Mouse (Mus musculus): ENCODE data around the gene Ssh1. TPM values are rescaled to one million over a fixed set of nuclear protein-coding genes. Genes with fewer than 3 reads are reported as not detected.

Ssh1 gene
- polyA plus RNA-seq, 1 experiment from 2014 or later = 5.1 TPM

GRCm38 (mm10) chr5:113974576-113974975, 19.1 kb downstream of the Ssh1 start:
- Histone ChIP-seq H3K4me3 (ENCODE audit: low read depth, low read length) (no peak overlapping the region), H3K9ac (ENCODE audit: low read depth, low read length) (no peak overlapping the region), H3K4me1 (replicated peaks; ENCODE audit: control insufficient read depth, insufficient read depth, low read length) (peaks cover 18% of the 10 kb centered on the region), H3K36me3 (ENCODE audit: control insufficient read depth, insufficient read depth) (peaks cover 8% of the 10 kb centered on the region; the same call in 1 of the 2 replicates), H3K4me2 (replicated peaks; ENCODE audit: low read depth) (no peak overlapping the region), H3K27ac (ENCODE audit: low read depth, low read length) (no peak overlapping the region), H3K27me3 (replicated peaks; ENCODE audit: control insufficient read depth, insufficient read depth, low read length) (no peaks in the 10 kb centered on the region), H3K9me3 (ENCODE audit: control insufficient read depth) (no peaks in the 10 kb centered on the region)
- 75% methylated on average over 15 of the region's 15 CpGs for WGBS
- TF ChIP-seq CTCF (IDR thresholded peaks at IDR 0.05; ENCODE audit: low read depth) = no peak
- no peak for ATAC-seq

- Histone ChIP-seq H3K9me3 (ENCODE audit: control insufficient read depth) (no peaks in the 10 kb centered on the region), H3K36me3 (ENCODE audit: control insufficient read depth, insufficient read depth) (peaks cover 14% of the 10 kb centered on the region; the same call in 1 of the 2 replicates), H3K4me3 (ENCODE audit: low read depth, low read length) (no peak overlapping the region), H3K27ac (ENCODE audit: low read depth, low read length) (no peak overlapping the region; the same call in 1 of the 2 replicates), H3K4me2 (replicated peaks; ENCODE audit: low read depth) (no peak overlapping the region), H3K27me3 (replicated peaks; ENCODE audit: control insufficient read depth, insufficient read depth, low read length) (no peaks in the 10 kb centered on the region), H3K9ac (ENCODE audit: low read depth, low read length) (no peak overlapping the region), H3K4me1 (replicated peaks; ENCODE audit: control insufficient read depth, insufficient read depth, low read length) (peaks cover 18% of the 10 kb centered on the region)
- TF ChIP-seq CTCF (IDR thresholded peaks at IDR 0.05; ENCODE audit: low read depth) = no peak
- ATAC-seq = no peak
- 77% methylated on average over 8 of the region's 8 CpGs for WGBS
These were observed 19.9 kb downstream of the Ssh1 start for GRCm38 (mm10) chr5:113973790-113974189.

GRCm38 (mm10) chr5:113972589-113973515, 20.8 kb downstream of the Ssh1 start:
- Histone ChIP-seq H3K9ac (ENCODE audit: low read depth, low read length) (peak overlapping the region; percentile 57), H3K4me1 (replicated peaks; ENCODE audit: control insufficient read depth, insufficient read depth, low read length) (peaks cover 18% of the 10 kb centered on the region), H3K9me3 (ENCODE audit: control insufficient read depth) (no peaks in the 10 kb centered on the region), H3K27me3 (replicated peaks; ENCODE audit: control insufficient read depth, insufficient read depth, low read length) (no peaks in the 10 kb centered on the region), H3K36me3 (ENCODE audit: control insufficient read depth, insufficient read depth) (peaks cover 22% of the 10 kb centered on the region; the same call in 1 of the 2 replicates), H3K27ac (ENCODE audit: low read depth, low read length) (peak overlapping the region; percentile 95), H3K4me2 (replicated peaks; ENCODE audit: low read depth) (peak overlapping the region; percentile 57), H3K4me3 (ENCODE audit: low read depth, low read length) (no peak overlapping the region)
- no peak for TF ChIP-seq CTCF (IDR thresholded peaks at IDR 0.05; ENCODE audit: low read depth)
- WGBS = 15% methylated on average over 18 of the region's 18 CpGs
- ATAC-seq = peak; percentile 79

GRCm38 (mm10) chr5:113971434-113971960, 22.2 kb downstream of the Ssh1 start:
- Histone ChIP-seq H3K4me2 (replicated peaks; ENCODE audit: low read depth) (no peak overlapping the region), H3K27me3 (replicated peaks; ENCODE audit: control insufficient read depth, insufficient read depth, low read length) (no peaks in the 10 kb centered on the region), H3K9me3 (ENCODE audit: control insufficient read depth) (no peaks in the 10 kb centered on the region), H3K9ac (ENCODE audit: low read depth, low read length) (no peak overlapping the region), H3K36me3 (ENCODE audit: control insufficient read depth, insufficient read depth) (peaks cover 23% of the 10 kb centered on the region; the same call in 1 of the 2 replicates), H3K4me3 (ENCODE audit: low read depth, low read length) (no peak overlapping the region), H3K27ac (ENCODE audit: low read depth, low read length) (no peak overlapping the region; the same call in 1 of the 2 replicates), H3K4me1 (replicated peaks; ENCODE audit: control insufficient read depth, insufficient read depth, low read length) (peaks cover 18% of the 10 kb centered on the region)
- no peak for TF ChIP-seq CTCF (IDR thresholded peaks at IDR 0.05; ENCODE audit: low read depth)
- ATAC-seq = no peak
- 82% methylated on average over 10 of the region's 10 CpGs for WGBS

GRCm38 (mm10) chr5:113968371-113968770, 25.3 kb downstream of the Ssh1 start:
- Histone ChIP-seq H3K4me2 (replicated peaks; ENCODE audit: low read depth) (no peak overlapping the region), H3K27me3 (replicated peaks; ENCODE audit: control insufficient read depth, insufficient read depth, low read length) (no peaks in the 10 kb centered on the region), H3K27ac (ENCODE audit: low read depth, low read length) (no peak overlapping the region), H3K4me1 (replicated peaks; ENCODE audit: control insufficient read depth, insufficient read depth, low read length) (0 out of 2 replicates have a peak, but pooled peaks cover 2% of the 10 kb centered on the region), H3K9me3 (ENCODE audit: control insufficient read depth) (no peaks in the 10 kb centered on the region), H3K36me3 (ENCODE audit: control insufficient read depth, insufficient read depth) (peaks cover 47% of the 10 kb centered on the region), H3K4me3 (ENCODE audit: low read depth, low read length) (no peak overlapping the region), H3K9ac (ENCODE audit: low read depth, low read length) (no peak overlapping the region)
- no peak for TF ChIP-seq CTCF (IDR thresholded peaks at IDR 0.05; ENCODE audit: low read depth)
- ATAC-seq = no peak
- whole genome bisulfite sequencing = 86% methylated on average over 11 of the region's 11 CpGs

GRCm38 (mm10) chr5:113966452-113967150, 27.1 kb downstream of the Ssh1 start:
- WGBS = 50% methylated on average over 13 of the region's 13 CpGs

More at GRCm38 (mm10) chr5:113966452-113967150, 27.1 kb downstream of the Ssh1 start:
- H3K36me3 ChIP-seq (ENCODE audit: control insufficient read depth, insufficient read depth) = peaks cover 47% of the 10 kb centered on the region
- no peak overlapping the region for H3K4me3 ChIP-seq (ENCODE audit: low read depth, low read length)
- no peak overlapping the region for H3K9ac ChIP-seq (ENCODE audit: low read depth, low read length)
- H3K27me3 ChIP-seq (replicated peaks; ENCODE audit: control insufficient read depth, insufficient read depth, low read length) = no peaks in the 10 kb centered on the region
- H3K4me1 ChIP-seq (replicated peaks; ENCODE audit: control insufficient read depth, insufficient read depth, low read length) = no peaks in the 10 kb centered on the region
- peak overlapping the region; percentile 57 for H3K27ac ChIP-seq (ENCODE audit: low read depth, low read length)
- ATAC-seq = peak; percentile 34; the same call in 1 of the 2 replicates
- H3K9me3 ChIP-seq (ENCODE audit: control insufficient read depth) = no peaks in the 10 kb centered on the region
- TF ChIP-seq CTCF (IDR thresholded peaks at IDR 0.05; ENCODE audit: low read depth) = no peak
- H3K4me2 ChIP-seq (replicated peaks; ENCODE audit: low read depth) = no peak overlapping the region
